Comparison of ENCODE assay signal across 24 mouse cellular contexts in genomic region chr7:123326901-123327300, GRCm38 (mm10). TPM values are rescaled to one million over a fixed set of nuclear protein-coding genes. Genes with fewer than 3 reads are reported as not detected.
DNase-seq lines count a peak whose midpoint lies in the region; ATAC-seq and TF ChIP-seq lines count a peak whose summit lies in the region.
"Had no signal": no experiment of that assay in that cellular context is flagged by ENCODE, and none has a peak within 500 bp of the region (broad histone marks: within the 10 kb centered on the region; RNA-seq: fewer than 3 reads in every experiment).

No protein-coding gene starts in this region.

- no peaks in the 10 kb centered on the region for H3K9me3 ChIP-seq in CH12.LX (replicated peaks; ENCODE audit: low read length)
- H3K9me3 ChIP-seq in liver, embryonic 13.5 days (replicated peaks), result no peaks in the 10 kb centered on the region
- H3K9me3 ChIP-seq in midbrain, postnatal 0 days (ENCODE audit: low read length), result no peaks in the 10 kb centered on the region
- H3K9me3 ChIP-seq: forebrain, embryonic 10.5 days; forebrain, embryonic 13.5 days; heart, embryonic 10.5 days; heart, embryonic 13.5 days had no signal

- H3K27me3 ChIP-seq in CH12.LX (replicated peaks), result no peaks in the 10 kb centered on the region
- no peaks in the 10 kb centered on the region for H3K27me3 ChIP-seq in liver, embryonic 13.5 days
- H3K27me3 ChIP-seq in splenic B cell, adult 2 months (ENCODE audit: control insufficient read depth, insufficient read depth, low read length, poor library complexity, severe bottlenecking), result no peaks in the 10 kb centered on the region
- H3K27me3 ChIP-seq in midbrain, postnatal 0 days (ENCODE audit: insufficient read depth, low read length), result no peaks in the 10 kb centered on the region
- H3K27me3 ChIP-seq: forebrain, embryonic 13.5 days; heart, embryonic 13.5 days had no signal

- no peak for DNase-seq in layer of hippocampus, adult 2 months (ENCODE audit: low spot score in 2 of 2)
- DNase-seq in layer of hippocampus, postnatal 36 days, result no peak
- peak; percentile 58 for DNase-seq in CH12.LX (ENCODE audit: extremely low read depth)
- no peak for DNase-seq in liver, embryonic 13.5 days
- peak; percentile 44 for DNase-seq in splenic B cell, adult 2 months (ENCODE audit: low read depth, low spot score)
- no peak for DNase-seq in lung, postnatal 25 days (ENCODE audit: low spot score)
- DNase-seq in midbrain, postnatal 0 days (ENCODE audit: low spot score), result no peak
- DNase-seq: adrenal gland, adult 8-10 months; adrenal gland, postnatal 36 days; cerebellum, adult 9-10 months; cerebellum, postnatal 14 days; gastrocnemius, postnatal 14 days; heart, adult 18-20 months; heart, postnatal 14 days; heart, postnatal 4 days had no signal

- H3K27ac ChIP-seq in layer of hippocampus, adult 2 months, result peak overlapping the region; percentile 79
- no peak overlapping the region for H3K27ac ChIP-seq in CH12.LX (ENCODE audit: insufficient read depth, low read depth)
- H3K27ac ChIP-seq in liver, embryonic 13.5 days, result peak overlapping the region; percentile 40
- H3K27ac ChIP-seq in midbrain, postnatal 0 days (ENCODE audit: low read depth, low read length), result no peak overlapping the region
- H3K27ac ChIP-seq: forebrain, embryonic 13.5 days; hindbrain, embryonic 14.5 days; hindbrain, postnatal 0 days had no signal

- peak; percentile 47; the same call in 1 of the 2 replicates for TF ChIP-seq EP300 in CH12.LX (IDR thresholded peaks at IDR 0.05; ENCODE audit: low read length)

- H3K9ac ChIP-seq in CH12.LX (ENCODE audit: insufficient read depth, low read depth), result no peak overlapping the region
- no peak overlapping the region; the same call in 1 of the 2 replicates for H3K9ac ChIP-seq in liver, embryonic 13.5 days
- H3K9ac ChIP-seq in midbrain, postnatal 0 days (replicated peaks; ENCODE audit: low read length, poor library complexity, severe bottlenecking), result no peak overlapping the region
- H3K9ac ChIP-seq: forebrain, embryonic 13.5 days; hindbrain, embryonic 14.5 days had no signal

- in situ Hi-C loops in CH12.LX (cut with MboI; ENCODE audit: low pct_ligation_motif_present, low pct_unique_long_range_greater_than_20kb, low sequenced_read_pairs), result no loop called here

- TF ChIP-seq RAD21 in CH12.LX (IDR thresholded peaks at IDR 0.05; ENCODE audit: low read depth, low read length), result no peak

- H3K4me1 ChIP-seq in CH12.LX (ENCODE audit: control insufficient read depth in 1 of 2, insufficient read depth in 2 of 2), result peaks cover 24 to 98% of the 10 kb centered on the region in 2 experiments
- H3K4me1 ChIP-seq in liver, embryonic 13.5 days (replicated peaks), result peaks cover 72% of the 10 kb centered on the region
- H3K4me1 ChIP-seq in midbrain, postnatal 0 days (ENCODE audit: insufficient read depth, low read length), result no peaks in the 10 kb centered on the region; the same call in 1 of the 2 replicates

- no peak for TF ChIP-seq CTCF in layer of hippocampus, adult 2 months (conservative IDR thresholded peaks at IDR 0.05)
- TF ChIP-seq CTCF in CH12.LX (conservative IDR thresholded peaks at IDR 0.05 in 1 of 2, IDR thresholded peaks at IDR 0.05 in 1 of 2; ENCODE audit: low read depth in 2 of 2, low read length in 2 of 2), result no peak
- TF ChIP-seq CTCF in midbrain, postnatal 0 days (IDR thresholded peaks at IDR 0.05), result no peak

- H3K79me2 ChIP-seq in CH12.LX (replicated peaks; ENCODE audit: control insufficient read depth, extremely low read depth, insufficient read depth, poor library complexity, severe bottlenecking), result no peaks in the 10 kb centered on the region

- ATAC-seq in liver, embryonic 13.5 days (ENCODE audit: low read depth), result no peak
- no peak for ATAC-seq in midbrain, postnatal 0 days (ENCODE audit: low FRiP score)
- ATAC-seq: activated CD4-positive, CD25-positive, alpha-beta regulatory T cell, adult 4 months; CD4-positive, CD25-positive, alpha-beta regulatory T cell, adult 4 months; forebrain, embryonic 13.5 days; forebrain, embryonic 16.5 days; hindbrain, postnatal 0 days had no signal

- no peak for TF ChIP-seq POLR2A in CH12.LX (IDR thresholded peaks at IDR 0.05; ENCODE audit: low read depth, low read length)

- H3K4me3 ChIP-seq in layer of hippocampus, adult 2 months, result no peak overlapping the region
- H3K4me3 ChIP-seq in CH12.LX (replicated peaks in 1 of 3; ENCODE audit: low read depth in 2 of 3, low read length in 2 of 3, poor library complexity in 1 of 3), result no peak overlapping the region
- no peak overlapping the region for H3K4me3 ChIP-seq in liver, embryonic 13.5 days (replicated peaks)
- no peak overlapping the region for H3K4me3 ChIP-seq in midbrain, postnatal 0 days (ENCODE audit: low read depth, low read length)
- H3K4me3 ChIP-seq: forebrain, embryonic 10.5 days; forebrain, embryonic 13.5 days; heart, embryonic 10.5 days; heart, embryonic 13.5 days had no signal

- peaks cover 34 to 74% of the 10 kb centered on the region in 2 experiments for H3K36me3 ChIP-seq in CH12.LX (replicated peaks in 1 of 2; ENCODE audit: control insufficient read depth in 1 of 2, insufficient read depth in 1 of 2, low read length in 1 of 2)
- peaks cover 46% of the 10 kb centered on the region for H3K36me3 ChIP-seq in liver, embryonic 13.5 days
- H3K36me3 ChIP-seq in splenic B cell, adult 2 months (ENCODE audit: control insufficient read depth, insufficient read depth, low read length, poor library complexity, severe bottlenecking), result peaks cover 14% of the 10 kb centered on the region
- H3K36me3 ChIP-seq in midbrain, postnatal 0 days (ENCODE audit: insufficient read depth, low read length), result peaks cover 20% of the 10 kb centered on the region

- dilution Hi-C loops in CH12.LX (cut with MboI; ENCODE audit: extremely low pct_ligation_motif_present, extremely low pct_unique_long_range_greater_than_20kb, low sequenced_read_pairs), result no loop called here

- WGBS in liver, embryonic 13.5 days (ENCODE audit: insufficient replicate concordance), result 56% methylated on average over 4 of the region's 4 CpGs
- WGBS in midbrain, postnatal 0 days, result 89% methylated on average over 4 of the region's 4 CpGs

- H3K4me2 ChIP-seq in CH12.LX (ENCODE audit: insufficient read depth, low read depth, poor library complexity, severe bottlenecking), result no peak overlapping the region
- H3K4me2 ChIP-seq in liver, embryonic 13.5 days, result no peak overlapping the region
- H3K4me2 ChIP-seq in midbrain, postnatal 0 days (ENCODE audit: low read depth, low read length, poor library complexity, severe bottlenecking), result no peak overlapping the region
- H3K4me2 ChIP-seq: forebrain, embryonic 13.5 days; hindbrain, embryonic 14.5 days had no signal

TF ChIP-seq in CH12.LX, 34 proteins besides CTCF, POLR2A, EP300 and RAD21 (continues in another document):
- TF ChIP-seq KAT2A (IDR thresholded peaks at IDR 0.05; ENCODE audit: insufficient replicate concordance, low read length) (no peak), ZNF384 (IDR thresholded peaks at IDR 0.05; ENCODE audit: low read depth, low read length) (no peak), USF2 (conservative IDR thresholded peaks at IDR 0.05; ENCODE audit: low read depth, low read length) (no peak), BHLHE40 (IDR thresholded peaks at IDR 0.05; ENCODE audit: low read depth, low read length) (peak; percentile 77), CHD2 (IDR thresholded peaks at IDR 0.05; ENCODE audit: low read length) (no peak), UBTF (IDR thresholded peaks at IDR 0.05; ENCODE audit: low read depth, low read length) (no peak), MXI1 (IDR thresholded peaks at IDR 0.05; ENCODE audit: low read depth, low read length) (no peak), MAX (IDR thresholded peaks at IDR 0.05; ENCODE audit: low read length) (no peak), USF1 (IDR thresholded peaks at IDR 0.05; ENCODE audit: low read depth, low read length) (no peak), MAFK (IDR thresholded peaks at IDR 0.05; ENCODE audit: insufficient replicate concordance, low read length) (0 out of 2 replicates have a peak, but pooled peaks have one; percentile 37), ETS1 (conservative IDR thresholded peaks at IDR 0.05; ENCODE audit: low read depth, low read length) (peak; percentile 84), SIN3A (IDR thresholded peaks at IDR 0.05; ENCODE audit: low read length) (no peak), JUND (conservative IDR thresholded peaks at IDR 0.05; ENCODE audit: low read depth, low read length) (no peak), ZMIZ1 (IDR thresholded peaks at IDR 0.05; ENCODE audit: low read depth, low read length) (no peak), E2F4 (IDR thresholded peaks at IDR 0.05; ENCODE audit: insufficient replicate concordance, low read depth, low read length) (0 out of 2 replicates have a peak, but pooled peaks have one; percentile 24), NRF1 (IDR thresholded peaks at IDR 0.05; ENCODE audit: low read depth, low read length) (no peak), CHD1 (IDR thresholded peaks at IDR 0.05; ENCODE audit: low read depth, low read length) (no peak), NELFE (IDR thresholded peaks at IDR 0.05; ENCODE audit: low read depth, low read length) (no peak), TCF12 (IDR thresholded peaks at IDR 0.05; ENCODE audit: low read depth, low read length) (0 out of 2 replicates have a peak, but pooled peaks have one; percentile 30), ZKSCAN1 (IDR thresholded peaks at IDR 0.05; ENCODE audit: borderline replicate concordance, low read depth, low read length) (no peak), GABPA (IDR thresholded peaks at IDR 0.05; ENCODE audit: insufficient replicate concordance, low read depth, low read length) (no peak)

RNA-seq across cellular contexts. Expression of gene Lcmt1, which starts 42.7 kb away (rescaled TPM):
- 10 to 100 TPM; 88.7 to 94.3 TPM for total RNA-seq in layer of hippocampus, adult 2 months (2021)
- 10 to 100 TPM; 86.7 to 91.0 TPM for total RNA-seq in layer of hippocampus, postnatal 36 days (2021)
- 26.4 and 27.6 TPM in 2 replicates for total RNA-seq in CH12.LX (2012; rRNA removed)
- total RNA-seq in CH12.LX (2014; rRNA removed), result 34.8 and 38.0 TPM in 2 replicates
- polyA plus RNA-seq in CH12.LX (2012; ENCODE audit: insufficient read length, low read depth), result 26.4 and 28.6 TPM in 2 replicates
- 30.6 and 33.7 TPM in 2 replicates for polyA plus RNA-seq in liver, embryonic 13.5 days (2015; fragmentation: Nextera tagmentation; extraction: Ambion mirVana)
- total RNA-seq in midbrain, postnatal 0 days (2014; rRNA removed), result 62.8 and 74.8 TPM in 2 replicates
- polyA plus RNA-seq in midbrain, postnatal 0 days (2015; fragmentation: Nextera tagmentation; extraction: Ambion mirVana), result 114 and 115 TPM in 2 replicates

RNA-seq across cellular contexts. Expression of gene Arhgap17, which starts 42.8 kb away (rescaled TPM):
- total RNA-seq in layer of hippocampus, adult 2 months (2021), result 10 to 100 TPM; 29.0 to 35.2 TPM
- 10 to 100 TPM; 27.5 to 34.3 TPM for total RNA-seq in layer of hippocampus, postnatal 36 days (2021)
- total RNA-seq in CH12.LX (2012; rRNA removed) (5.8 and 6.7 TPM in 2 replicates), CH12.LX (2014; rRNA removed) (6.3 and 7.4 TPM in 2 replicates)
- 43.7 and 56.1 TPM in 2 replicates for polyA plus RNA-seq in CH12.LX (2012; ENCODE audit: insufficient read length, low read depth)
- polyA plus RNA-seq in liver, embryonic 13.5 days (2015; fragmentation: Nextera tagmentation; extraction: Ambion mirVana), result 8.5 and 12.0 TPM in 2 replicates
- 4.8 and 12.1 TPM in 2 replicates for total RNA-seq in midbrain, postnatal 0 days (2014; rRNA removed)
- 5.3 and 6.3 TPM in 2 replicates for polyA plus RNA-seq in midbrain, postnatal 0 days (2015; fragmentation: Nextera tagmentation; extraction: Ambion mirVana)

Comparison
In these comparisons a context has a peak if more than half of its experiments do, and no peak if none do; other contexts are left out.
1. DNase-seq: peak in CH12.LX (single experiment) and splenic B cell, adult 2 months (single experiment); none in layer of hippocampus, adult 2 months (0 of 2), layer of hippocampus, postnatal 36 days (0 of 2), liver, embryonic 13.5 days (single experiment), lung, postnatal 25 days (single experiment) and midbrain, postnatal 0 days (single experiment).
2. H3K27ac ChIP-seq: peak in layer of hippocampus, adult 2 months (single experiment) and liver, embryonic 13.5 days (single experiment); none in CH12.LX (single experiment) and midbrain, postnatal 0 days (single experiment).